Mouse (Mus musculus): ENCODE data around the gene Gm20388.

Gene Gm20388

DNA sequence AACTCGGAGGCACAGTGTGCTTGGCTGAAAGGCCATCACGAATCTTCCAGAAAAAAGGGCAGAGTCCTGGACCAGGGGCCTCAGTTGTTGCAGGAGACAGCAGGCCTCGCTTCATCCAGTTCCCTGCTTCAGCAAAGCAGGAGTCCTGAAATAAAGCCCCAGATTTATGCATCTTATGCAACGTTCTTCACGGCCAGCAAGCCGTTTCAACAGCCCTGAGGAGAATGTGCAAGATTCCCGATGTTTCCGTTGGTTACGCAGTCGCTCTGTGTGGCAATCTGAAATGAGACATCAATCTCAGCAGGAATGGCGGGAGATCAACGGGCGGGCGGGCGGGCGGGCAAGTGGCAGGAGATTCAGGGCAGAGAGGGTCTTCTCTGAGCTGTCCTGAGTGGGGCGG, 830.4 kb downstream of the Gm20388 start:
- DNase-seq = no peak

DNA sequence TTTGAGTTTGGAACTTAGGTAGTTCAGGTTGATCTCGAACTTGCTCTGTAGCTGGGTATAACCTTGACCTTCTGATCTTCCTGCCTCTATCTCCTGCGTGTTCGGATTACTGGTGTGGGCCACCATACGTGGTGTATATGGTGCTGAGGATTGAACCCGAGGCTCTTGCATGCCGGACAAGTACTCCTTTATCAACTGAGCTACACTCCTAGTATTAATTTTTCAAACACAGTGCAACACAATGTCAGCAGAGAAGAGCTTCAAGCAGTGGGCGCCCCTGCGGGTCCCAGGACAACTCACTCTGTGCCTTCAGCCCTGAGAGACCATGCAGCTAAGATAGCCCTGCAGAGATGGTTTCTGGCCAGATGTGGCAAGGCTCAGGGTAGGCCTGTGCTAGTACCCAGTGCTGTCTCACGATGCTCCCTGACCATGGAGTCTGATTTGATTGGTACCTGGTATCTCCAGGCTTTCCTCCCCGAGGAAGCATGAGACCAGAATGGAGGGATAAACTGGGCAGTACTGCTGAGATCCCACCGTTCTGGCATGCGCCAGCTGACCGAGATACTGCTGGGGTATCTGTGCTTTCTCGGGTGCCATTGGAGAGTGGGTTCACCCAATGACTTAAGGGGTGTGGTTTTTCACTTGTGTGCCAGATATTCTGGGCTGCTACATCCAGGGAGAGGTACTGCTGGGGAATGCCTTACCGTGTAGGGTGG, 831.3 kb downstream of the Gm20388 start:
- DNase-seq = no peak

DNA sequence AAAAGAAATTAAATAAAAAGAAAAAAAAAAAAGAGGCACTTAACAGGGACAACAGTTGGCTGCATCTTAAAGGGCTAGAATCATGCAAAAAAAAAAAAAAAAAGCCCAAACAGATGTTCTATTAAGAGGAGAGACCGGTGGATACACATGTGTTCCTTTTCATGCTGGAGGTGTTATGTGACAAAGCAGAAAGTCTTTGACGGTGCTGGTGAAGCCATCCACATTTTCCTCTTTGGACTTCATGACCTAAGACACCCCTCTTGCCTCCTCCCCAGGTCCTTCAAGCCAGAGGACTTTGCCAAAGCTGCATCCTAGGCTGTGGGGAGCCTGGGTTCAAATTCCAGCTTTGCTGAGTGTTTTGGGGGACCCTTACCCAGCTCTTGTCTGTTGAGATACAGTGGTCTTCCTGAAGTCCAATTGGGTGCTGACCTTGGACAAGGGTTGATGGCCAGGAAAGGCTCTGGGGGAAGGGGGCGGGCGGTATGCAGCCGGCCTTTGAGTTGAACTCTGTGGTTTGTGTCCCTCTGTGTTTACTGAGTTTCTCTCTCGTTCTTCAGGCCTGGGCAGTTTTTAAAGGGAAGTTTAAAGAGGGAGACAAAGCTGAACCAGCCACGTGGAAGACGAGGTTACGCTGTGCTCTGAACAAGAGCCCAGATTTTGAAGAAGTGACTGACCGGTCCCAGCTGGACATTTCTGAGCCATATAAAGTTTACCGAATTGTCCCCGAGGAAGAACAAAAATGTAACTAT, 832.7 kb downstream of the Gm20388 start:
- DNase-seq = peak; percentile 47 to 50

DNA sequence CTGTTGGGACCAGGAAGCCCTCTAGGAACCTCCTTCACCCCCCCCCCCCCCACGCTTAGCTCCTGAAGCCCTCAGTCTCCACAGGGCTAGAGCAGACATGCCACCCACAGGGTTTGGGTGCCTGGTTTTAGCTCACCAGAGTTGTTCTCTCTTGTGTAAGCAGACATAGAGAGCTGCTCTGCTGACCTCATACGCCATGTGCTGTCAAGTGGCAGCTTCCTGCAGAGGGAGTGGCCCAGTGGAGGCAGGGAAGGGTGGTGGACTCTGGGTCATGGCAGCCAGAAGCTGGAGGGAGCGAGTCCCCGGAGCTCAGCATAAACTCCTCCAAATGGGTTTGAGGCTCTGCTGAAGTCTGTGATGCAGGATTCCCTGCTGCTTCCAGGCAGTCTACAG, 833.3 kb downstream of the Gm20388 start:
- no peak for DNase-seq

DNA sequence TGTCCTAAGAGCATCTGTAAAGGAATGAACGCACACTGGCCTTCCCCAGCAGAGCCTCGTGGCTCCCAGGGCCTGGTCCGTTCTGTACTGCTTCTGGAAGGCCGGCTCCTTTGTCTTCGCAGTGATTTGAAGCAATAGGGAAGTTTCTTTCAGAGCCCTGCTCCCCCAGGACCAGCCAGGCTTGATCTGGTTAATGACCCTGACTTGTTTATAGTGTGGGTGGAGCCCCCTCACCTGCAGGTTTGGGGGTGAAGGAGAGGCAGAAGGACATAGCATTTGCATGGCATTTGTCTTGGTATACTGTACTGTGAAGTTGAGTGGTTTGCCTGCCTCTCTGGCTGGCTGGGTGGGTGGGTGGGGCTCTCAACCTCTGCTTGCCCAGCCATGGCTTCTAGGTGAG, 833.8 kb downstream of the Gm20388 start:
- DNase-seq = no peak

DNA sequence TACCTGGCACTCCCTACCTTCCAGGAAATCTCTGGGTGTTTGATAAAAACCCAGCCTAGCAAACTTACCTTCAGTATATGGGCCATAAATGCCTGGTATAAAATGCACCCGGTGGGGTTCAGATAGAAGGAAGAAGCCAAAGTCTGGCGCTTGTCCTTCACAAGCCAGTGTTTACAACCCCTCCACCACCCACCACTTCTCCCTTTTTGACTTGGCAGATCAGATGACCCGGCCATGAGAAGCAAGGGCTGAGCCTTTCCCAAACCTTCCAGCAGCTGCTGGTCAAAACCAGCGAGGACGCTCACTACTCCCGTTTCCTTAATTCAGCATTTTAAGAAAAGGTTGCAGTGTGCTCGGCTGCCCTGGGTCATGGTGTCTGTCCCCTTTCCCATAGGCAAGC, 834.6 kb downstream of the Gm20388 start:
- DNase-seq = no peak

DNA sequence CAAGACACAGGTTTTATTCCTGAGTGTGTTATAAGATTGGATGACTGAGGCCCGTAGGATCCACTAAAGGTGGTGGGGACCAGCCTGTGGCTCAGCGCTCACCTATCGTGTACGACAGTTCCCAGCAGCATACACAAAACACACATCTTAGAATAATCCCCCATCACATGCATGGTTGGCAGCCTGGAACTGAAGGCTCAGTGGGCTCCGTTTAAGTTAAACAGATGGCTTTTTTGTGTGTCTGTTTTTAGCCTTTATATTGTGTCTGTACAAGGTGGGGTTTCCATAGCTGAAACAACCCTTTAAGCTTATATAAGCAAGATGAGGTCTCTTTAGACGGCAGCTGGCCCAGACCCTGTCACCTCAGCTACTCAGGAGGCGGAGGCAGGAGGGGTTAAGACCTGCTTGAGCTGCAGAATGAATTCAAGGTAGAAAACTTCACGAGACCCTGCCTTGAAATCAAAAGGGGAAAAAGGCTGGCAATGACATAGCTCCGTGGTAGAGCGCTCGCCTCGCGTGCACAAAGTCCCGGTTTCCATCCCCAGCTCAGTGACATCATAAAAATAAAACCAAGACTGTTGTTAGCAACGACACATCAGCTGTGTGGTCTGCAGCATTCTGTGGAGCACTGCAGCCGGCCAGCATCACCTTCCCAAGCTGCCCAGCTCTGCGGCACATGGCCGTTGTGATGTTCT, 835.5 kb downstream of the Gm20388 start:
- DNase-seq = no peak

DNA sequence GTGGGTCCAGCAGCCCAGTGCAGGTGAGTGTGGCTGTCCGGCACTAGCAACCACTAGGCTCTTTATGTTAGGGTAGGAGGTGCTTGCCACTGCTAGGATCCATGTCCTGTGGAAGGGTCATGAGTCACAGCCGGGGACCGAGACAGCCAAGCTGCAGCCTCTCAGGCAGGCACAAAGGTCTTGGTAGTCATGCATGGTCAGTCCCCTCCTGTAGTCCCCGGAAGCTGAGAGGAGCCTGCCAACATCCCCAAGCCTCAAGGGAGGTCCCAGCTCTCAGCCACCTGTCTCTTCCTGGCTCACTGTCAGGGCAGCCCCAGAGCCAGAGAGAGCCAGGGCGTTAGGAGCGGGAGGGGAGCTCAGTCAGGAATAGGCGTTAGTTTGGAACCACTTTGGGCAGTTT, 836.6 kb downstream of the Gm20388 start:
- DNase-seq = peak in 1 of 2 experiments; percentile 39

DNA sequence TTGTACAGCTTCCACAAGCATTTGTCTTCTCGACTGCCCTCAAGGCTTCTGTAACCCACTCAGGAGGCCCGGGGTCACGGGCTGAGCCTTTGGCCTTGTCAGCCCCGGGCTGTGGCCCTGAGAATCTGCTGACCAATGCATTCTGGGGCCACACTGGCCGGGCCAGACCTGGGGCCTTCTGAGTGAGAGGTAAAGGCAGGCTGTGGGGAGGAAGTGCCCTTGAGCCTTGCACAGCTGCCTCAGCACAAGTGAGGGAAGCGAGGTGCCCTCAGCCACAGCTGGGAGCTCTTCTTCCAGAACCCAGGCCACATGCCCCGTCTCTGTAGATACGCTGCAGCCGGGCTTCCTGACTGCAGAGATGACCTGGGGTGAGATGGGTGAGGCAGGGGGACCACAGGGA, 840.0 kb downstream of the Gm20388 start:
- peak; percentile 66 to 82 for DNase-seq

DNA sequence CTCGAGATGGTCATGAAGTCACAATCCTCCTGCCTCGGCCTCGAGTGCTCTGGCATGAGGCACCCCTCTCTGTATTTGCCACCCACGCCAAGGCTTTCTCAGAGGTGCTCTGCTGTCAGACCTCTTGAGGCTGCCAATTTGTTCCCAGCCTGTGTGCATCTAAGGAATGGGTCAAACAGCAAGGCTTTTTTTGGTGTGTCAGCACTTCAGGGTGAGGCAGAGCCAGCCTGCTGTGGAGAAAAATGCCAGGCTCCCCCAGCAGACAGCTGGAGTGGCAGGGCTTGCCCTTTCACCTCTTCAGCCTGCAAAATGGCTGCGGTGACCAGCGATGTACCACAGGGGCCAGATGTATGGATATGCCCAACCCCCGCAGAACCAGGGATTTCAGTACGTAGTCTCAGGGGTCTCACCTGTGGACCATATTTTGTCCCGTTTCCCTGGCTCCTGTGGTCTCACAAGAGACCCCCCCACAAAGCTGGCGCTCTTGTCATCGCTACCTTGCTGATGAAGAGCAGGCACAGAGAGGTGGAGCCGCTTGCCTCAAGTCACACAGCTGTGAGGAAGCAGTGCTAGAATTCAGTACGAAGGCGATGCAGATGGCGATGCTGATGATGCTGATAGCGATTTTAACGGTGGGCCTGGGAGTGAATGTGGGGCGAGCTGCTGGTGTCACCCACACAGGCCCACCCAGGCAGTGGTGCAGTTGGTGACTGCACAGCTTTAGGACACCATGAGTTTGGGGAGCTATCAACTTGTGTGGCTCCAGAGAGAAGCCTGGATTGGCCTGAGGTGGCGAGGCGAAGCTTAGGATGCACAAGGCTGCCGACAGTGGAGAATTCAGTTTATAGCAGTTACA, 840.8 kb downstream of the Gm20388 start:
- peak; percentile 52 to 62 for DNase-seq

DNA sequence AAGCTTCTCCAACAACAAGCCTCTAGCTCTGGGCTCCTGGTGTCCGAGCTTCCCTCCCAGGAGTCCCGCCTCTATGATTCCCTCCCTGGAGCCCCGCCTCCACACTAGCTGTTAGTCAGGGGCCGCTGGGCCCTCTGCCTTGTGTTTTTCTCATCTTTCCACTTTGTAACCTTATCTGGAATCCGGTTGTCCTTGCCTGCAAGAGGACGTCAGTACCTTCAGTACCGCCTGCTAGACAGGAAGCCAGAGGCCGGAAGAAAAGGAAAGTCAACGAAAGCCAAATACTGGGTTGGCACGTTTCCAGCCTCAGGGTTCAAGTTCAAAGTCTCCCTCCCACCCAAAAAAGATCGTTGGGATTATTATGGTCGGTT, 841.4 kb downstream of the Gm20388 start:
- DNase-seq = peak; percentile 76 to 77

DNA sequence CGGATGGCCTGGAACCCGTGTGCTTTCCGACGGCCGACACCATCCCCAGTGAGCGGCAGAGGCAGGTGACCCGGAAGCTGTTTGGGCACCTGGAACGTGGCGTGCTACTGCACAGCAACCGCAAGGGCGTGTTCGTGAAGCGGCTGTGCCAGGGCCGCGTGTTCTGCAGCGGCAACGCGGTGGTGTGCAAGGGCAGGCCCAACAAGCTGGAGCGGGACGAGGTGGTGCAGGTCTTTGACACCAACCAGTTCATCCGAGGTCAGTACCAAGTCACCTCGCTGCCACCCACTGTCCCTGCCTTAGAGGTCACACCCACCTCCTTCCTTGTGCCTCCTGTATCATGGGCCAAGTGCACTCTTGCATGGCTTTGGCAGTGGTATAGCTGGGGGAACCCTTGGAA, 842.8 kb downstream of the Gm20388 start:
- DNase-seq = no peak

DNA sequence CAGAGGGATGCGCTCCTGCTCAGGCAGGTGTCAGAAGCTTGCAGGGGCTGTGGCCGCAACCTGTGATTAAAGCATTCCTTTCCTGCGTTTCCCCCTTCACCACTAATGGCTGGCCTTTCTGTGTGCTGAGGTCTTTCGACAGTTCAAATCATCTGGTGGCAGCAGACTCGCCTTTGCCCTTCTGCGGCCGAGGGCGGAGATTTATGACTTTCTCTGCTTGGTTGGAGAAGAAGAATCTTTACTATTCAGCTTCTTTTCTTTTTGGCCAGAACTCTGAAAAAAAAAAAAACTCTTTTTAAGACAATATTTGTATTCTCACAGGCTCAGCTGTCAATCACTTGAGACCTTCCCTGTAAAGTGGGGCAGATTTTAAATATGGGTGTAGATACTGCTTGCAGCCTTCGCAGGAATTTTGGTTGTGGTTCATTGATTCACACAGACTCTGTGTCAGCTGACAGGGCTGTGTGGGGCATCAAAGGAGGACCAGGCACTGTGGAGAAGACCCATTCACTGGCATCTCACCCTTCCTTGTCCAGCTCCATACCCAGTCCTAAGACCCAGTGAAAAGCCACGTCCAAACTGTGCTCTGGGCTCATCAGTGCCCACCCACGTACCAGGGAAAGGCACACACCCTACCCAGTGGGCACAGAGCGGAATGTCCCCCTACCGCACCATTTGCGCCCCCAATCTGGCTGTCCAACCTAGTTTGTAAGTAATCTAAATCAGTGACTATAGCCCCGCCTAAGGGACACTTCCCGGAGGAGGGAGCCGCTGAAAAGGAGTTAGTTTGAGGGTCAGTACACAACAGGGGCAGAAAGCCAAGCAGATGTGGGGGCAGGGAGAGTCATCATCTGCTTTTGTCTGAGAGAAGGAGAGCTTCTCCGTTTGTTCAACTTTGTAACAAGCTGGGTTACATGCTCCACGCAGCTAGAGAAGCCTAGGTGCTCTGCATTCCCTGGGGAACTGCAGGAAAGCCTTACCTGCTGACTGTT, 845.0 kb downstream of the Gm20388 start:
- peak; percentile 77 to 78 for DNase-seq

DNA sequence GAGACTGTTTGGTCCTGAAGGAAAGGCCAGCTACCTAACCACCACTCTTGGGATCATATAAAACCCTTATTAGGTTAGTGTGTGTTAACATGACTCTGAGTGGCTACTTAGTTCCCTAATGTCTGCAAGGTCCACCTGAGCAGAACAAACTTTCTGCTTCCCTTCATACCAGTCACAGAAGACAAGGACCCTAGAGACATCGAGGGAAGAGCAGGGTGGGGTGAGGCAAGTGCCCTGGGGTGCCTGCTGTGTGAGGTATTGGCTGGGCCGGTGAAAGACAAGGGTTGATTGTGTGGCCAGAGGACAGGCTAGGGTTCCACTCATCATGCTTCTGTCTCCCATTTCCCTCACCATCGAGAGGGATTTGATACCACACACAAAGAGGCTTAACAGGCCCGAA, 847.4 kb downstream of the Gm20388 start:
- no peak for DNase-seq

DNA sequence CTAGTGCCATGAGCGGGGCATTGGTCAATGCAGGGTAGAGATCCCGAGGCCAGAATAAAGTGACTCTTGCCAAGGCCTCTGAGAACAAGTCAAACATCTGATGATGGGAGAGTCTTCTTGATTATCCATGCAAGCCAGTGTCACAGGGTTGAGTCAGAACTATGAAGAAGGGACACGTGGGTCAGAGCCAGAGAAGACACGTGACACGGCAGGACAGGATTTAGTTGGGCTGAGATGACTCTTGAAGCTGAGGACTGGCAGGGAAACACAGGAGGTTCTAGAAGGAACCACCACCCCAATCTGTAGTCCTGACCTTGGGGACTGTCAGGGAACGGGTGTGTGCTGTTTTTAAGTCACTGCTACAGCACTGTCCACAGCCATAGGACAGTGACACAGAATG, 849.2 kb downstream of the Gm20388 start:
- no peak for DNase-seq

DNA sequence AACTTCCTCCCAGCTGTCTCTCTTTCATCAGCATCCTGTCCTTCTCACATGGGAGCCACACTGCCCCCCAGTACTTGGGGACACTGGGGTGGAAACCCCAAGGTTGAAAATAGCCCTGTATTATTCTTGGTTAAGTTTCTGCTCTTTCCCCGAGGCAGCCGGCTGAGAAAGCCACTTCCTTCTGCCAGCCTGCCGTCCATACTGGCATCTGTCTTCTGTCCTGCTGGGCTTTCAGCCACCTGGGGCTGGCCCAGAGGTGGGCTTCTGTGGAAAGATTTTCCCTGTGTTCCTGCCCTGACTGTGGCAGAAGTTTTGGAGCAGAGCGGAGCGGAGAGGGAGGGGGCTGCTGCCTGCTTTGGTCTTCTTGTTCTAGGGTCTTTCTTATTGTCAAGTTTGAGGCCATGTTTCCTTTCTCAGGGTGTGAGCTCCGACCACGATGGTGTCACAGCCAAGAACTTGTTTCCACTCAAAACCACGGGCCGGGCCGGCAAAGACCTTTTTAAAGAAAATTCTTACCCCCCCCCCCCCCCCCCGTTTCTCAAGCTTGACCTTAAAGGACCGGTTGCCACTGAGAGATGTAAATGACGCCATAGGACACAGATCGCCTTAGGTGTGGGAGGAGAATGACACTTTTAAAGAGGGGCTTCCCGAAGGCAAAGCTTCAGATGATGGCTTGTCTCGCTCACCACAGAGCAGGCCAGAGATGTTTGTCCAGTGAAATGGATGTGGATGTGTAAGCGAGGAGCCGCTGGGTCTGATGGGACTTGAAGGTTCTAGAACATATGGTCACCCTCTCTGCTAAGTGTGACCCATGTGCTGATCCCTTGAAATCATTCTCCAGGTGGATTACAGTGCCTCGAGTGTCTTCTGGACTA, 849.9 kb downstream of the Gm20388 start:
- DNase-seq = no peak

DNA sequence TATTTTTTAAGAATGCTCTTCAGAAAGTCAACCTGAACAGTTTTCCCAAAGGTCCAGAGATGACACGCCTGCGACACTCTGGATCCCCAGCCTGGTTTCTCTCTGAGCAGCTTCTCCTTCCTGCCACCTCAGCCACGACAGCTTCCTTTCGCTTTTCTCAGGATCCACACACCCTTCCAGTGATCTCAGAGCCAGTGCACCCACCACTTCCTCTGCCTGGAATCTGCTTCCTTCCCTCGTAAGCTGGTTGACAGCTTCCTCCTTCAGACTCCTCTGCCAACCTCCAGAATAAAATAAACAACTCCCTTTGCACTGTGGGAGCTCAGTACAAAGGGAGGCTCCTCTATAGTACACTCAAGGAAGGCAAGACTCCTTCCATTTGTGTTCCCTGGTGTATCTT, 852.6 kb downstream of the Gm20388 start:
- no peak for DNase-seq

DNA sequence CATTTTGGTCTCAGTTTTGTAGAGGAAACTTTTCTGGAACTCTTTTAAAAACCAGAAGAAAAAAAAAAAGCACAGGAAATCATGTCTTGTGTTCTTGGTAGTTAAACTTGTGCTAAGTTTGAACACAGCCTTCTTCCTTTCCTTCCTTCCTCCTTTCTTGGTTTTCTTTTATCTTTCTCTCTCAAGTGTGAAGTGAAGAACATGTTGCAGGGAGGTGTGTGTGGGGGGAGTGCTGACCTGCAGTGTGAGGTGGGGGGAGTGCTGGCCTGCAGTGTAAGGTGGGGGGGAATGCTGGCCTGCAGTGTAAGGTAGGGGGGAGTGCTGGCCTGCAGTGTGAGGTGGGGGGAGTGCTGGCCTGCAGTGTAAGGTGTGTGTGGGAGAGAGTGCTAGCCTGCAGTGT, 854.0 kb downstream of the Gm20388 start:
- no peak for DNase-seq

DNA sequence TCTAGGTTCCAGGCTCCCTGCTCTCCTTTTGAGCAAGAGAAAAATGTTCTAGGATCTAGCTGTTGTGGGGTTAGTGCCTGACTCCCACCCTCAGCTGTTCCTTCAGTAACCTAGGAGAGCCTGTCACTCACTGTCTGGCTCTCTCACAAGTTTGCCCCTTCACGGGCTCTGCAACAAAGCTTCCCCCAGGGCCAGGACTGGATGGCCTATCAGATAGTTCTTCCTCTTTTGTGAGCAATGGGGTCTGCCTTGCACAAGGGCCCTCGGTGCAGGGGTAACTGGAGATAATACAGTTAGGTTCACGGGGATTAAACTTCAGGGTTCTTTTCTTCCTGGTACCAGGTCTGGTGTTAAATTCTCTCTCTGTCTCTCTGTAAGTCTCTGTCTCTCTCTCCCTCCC, 856.0 kb downstream of the Gm20388 start:
- no peak for DNase-seq

DNA sequence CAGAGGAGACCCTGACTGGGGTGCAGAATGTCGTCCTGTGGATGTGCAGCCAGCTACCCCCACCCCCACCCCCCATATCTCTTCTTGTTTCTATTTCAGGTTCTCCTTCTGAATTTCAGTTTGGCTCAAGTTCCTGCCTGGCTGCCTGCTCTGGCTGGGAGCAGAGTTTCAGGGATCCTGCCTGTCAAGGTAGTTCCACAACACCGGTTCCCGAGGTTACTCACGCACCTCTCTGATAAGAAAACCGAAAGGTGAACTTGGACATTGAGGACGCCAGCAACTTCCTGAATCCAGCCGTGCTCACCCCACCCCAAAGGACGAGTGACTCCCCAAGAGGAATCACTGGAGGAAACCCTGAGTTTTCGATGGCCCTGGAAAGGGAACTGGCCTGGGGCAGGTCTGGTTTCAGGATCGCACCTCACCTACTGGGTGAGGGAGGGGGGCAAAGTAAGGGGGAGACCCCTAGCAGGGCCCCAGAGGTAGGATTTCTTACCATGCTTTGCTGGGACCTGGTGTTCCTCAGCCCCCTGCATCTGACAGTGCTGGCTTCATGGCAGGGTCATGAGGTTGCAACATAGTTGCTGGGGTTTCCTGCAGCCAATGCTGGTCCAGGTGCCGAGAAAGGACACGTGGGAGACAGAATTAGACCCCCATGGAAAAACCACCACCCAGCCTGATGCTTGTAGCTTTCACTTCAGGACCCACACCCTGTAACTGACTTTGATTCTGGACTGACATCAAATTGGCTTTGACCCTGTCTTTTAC, 858.0 kb downstream of the Gm20388 start:
- DNase-seq = no peak

Data from kidney, adult 8-10 months (tissue).